Mouse (Mus musculus): ENCODE data around the gene Abcc4. TPM values are rescaled to one million over a fixed set of nuclear protein-coding genes. Genes with fewer than 3 reads are reported as not detected.

Abcc4 gene
- total RNA-seq (2023), result 10 to 100 TPM; 15.1 to 17.2 TPM

DNA sequence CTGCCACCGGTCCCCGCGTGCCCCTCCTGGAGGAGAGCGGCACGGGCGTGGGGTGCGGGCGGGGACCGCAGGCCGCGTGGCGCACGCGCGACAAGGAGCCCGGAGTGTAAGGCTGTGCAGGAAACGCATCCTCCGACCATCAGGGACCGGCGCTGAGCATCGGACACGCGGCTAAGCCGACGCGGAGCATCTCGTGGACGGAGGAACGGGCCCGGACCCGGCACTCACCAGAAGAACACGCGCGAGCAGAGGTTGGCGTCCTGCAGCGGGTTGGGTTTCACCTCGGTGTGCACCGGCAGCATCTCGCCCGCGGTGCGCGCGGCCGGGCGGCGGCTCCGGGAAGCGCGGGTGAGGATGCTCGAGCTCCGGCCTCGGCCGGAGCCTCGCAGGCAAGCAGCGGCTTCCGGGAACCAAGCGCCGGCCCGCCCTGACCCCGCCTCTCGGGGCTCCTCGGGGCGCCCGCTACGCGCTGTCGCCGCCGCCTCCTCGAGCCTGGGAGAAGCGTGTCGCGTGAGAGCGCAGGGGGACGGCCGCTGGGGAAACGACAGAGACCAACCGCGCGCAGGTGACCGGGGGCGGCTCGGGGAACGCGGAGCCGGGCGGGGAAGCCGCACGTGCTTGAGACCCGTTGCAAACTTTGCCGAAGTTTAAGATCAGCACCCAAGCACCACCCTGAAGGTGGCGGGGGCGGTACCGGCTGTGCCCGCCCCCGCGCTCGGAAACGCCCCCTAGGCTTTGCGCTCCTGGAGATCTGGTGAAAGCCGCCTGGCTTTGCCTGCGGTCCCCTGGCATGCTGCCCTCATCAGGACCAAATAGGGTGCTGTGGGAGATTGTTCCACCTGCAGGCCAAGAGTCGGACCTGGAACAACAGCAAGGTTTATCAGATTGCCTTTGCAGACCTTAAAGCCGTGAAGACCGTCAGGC lies at the start of gene Abcc4:
Abcc4 (minus strand) TSS at position 412 of the 924 bp plus-strand sequence.

Other genes starting within 250 kb of the Abcc4 start
- 1 to 10 TPM in 1 of 2 experiments, under 1 TPM in 1; 0.90 to 1.1 TPM for gene Cldn10, start 81.7 kb upstream of the Abcc4 start, total RNA-seq (2023)
- gene Dzip1, start 219.2 kb upstream of the Abcc4 start, total RNA-seq (2023), result 1 to 10 TPM in 1 of 2 experiments, under 1 TPM in 1; 0.59 to 2.0 TPM
- 10 to 100 TPM; 27.1 to 32.8 TPM for gene Dnajc3, start 231.8 kb upstream of the Abcc4 start, total RNA-seq (2023)